Mouse (Mus musculus) ES-CJ7 (cell line): ENCODE data around the gene Cyp2b13.
"Not testable (repeated sequence)": the region's sequence is repeated elsewhere in the genome, so short reads cannot be mapped to it uniquely, and the experiment has no call there.

Experiments used
- DNase-seq: peaks from one replicate; pipeline ENCODE4 v3.0.0; 2011; ENCODE audit warnings: low read depth, low spot score

Cyp2b13 gene

DNA sequence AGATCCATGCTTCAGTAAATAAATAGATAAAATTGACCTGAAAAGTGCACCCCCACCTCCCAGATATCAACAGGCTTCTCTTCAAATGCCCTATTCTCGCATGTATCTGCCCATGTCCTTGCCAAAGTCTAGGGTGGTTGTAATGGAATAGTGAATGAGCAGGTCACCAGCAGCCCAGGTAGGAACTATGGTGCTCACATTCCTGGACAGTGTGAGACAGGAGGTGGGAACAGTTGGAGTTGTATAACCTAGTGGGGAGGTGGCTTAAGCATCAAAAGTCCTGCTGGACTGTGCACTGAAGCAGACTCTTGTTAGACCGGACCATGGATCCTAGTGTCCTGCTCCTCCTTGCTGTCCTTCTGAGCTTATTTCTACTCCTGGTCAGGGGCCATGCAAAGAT lies at the start of gene Cyp2b13:
Gene Cyp2b13 (plus strand): TSS at position 301 of the 400 bp plus-strand sequence.
- not testable (repeated sequence) for DNase-seq

- DNase-seq = not testable (repeated sequence)
Observed at GRCm38 (mm10) chr7:26019814-26020332, 41.4 kb upstream of the Cyp2b13 start.

DNA sequence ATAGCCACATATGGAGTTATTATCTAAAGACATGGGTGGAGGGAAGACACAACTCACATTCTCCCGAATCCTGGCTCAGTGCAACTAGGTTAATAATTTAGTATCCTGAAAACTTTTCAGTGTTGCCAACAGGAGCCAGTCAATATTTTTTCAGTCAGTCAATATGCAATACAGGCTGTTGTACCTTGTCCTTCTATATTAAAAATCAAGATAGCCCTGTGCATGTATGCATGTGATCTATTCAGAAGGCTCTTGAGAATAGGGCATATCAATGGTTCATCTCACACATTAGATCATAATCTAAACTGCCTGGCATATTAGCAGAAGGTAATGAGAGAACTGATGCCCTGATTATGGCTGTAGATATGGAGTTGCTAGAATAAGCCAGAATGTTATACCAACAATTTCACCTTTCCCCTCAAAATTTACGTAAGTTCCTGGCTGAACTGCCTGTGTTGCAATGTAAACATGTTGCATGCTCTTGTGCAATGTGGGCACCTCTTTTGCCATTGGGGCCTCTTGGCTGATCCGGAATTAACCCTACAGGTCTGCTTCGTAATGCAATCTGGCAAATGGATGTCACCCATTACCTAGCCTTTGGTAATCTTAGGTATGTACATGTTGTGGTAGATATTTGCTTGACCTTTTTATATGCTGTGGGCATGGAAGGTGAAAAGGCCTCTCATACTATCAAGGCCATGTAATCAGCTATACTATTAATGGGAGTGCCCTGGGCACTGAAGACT lies 6.2 kb upstream of the Cyp2b13 start:
- DNase-seq = not testable (repeated sequence)

- not testable (repeated sequence) for DNase-seq
Observed at GRCm38 (mm10) chr7:26071677-26072076, 10.4 kb downstream of the Cyp2b13 start.

- no peak for DNase-seq
Observed at GRCm38 (mm10) chr7:26082595-26082994, 21.3 kb downstream of the Cyp2b13 start.

DNA sequence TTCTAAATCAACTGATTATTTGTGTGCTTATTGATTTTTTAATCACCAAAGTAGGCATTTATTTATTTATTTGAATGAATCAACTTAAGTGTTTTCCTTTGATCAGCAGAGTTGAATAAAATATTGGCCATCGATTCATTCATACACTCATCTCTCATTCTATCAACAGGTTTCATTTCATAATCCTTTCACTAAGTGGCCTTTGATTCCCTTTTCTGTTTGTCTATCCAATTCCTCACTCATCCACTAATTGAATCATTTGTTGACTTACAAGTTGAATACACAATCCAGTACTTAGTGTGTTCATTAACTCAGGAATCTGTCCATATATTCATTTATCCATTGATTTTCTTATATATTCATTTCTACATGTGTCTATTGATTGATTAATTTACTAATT lies 26.1 kb downstream of the Cyp2b13 start:
- DNase-seq = no peak

DNA sequence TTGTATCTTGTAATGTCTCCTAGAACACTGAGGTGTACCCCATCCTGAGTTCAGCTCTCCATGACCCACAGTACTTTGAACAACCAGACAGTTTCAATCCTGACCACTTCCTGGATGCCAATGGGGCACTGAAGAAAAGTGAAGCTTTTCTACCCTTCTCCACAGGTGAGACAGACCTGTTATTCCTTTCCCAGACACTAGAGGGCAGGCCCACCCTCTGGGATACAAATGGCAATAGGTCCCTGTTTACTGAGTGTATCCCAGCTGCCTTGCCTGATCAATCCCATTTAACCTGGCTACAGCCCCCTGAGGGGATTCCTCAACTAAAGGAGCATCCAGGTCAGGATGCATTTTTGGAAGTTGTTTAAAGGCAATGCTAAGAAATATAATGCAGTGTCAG lies 27.3 kb downstream of the Cyp2b13 start:
- DNase-seq = not testable (repeated sequence)

GRCm38 (mm10) chr7:26139623-26140022 lies 78.3 kb downstream of the Cyp2b13 start:
- DNase-seq = not testable (repeated sequence)

GRCm38 (mm10) chr7:26143657-26144056 lies 82.4 kb downstream of the Cyp2b13 start:
- DNase-seq = not testable (repeated sequence)
